Mouse (Mus musculus): ENCODE results near the gene 1700061G19Rik.

GRCm38 (mm10) chr17:56884809-56885208 lies 9.5 kb downstream of the 1700061G19Rik start:
- TF ChIP-seq CTCF (IDR thresholded peaks at IDR 0.05; ENCODE audit: extremely low read depth, insufficient read depth, insufficient read length, insufficient replicate concordance) = no peak
- TF ChIP-seq POLR2A (IDR thresholded peaks at IDR 0.05; ENCODE audit: low read depth, low read length) = no peak

Measured in spleen, adult 2 months (tissue).